ENCODE assay signal across 23 mouse cellular contexts in the genomic region with DNA sequence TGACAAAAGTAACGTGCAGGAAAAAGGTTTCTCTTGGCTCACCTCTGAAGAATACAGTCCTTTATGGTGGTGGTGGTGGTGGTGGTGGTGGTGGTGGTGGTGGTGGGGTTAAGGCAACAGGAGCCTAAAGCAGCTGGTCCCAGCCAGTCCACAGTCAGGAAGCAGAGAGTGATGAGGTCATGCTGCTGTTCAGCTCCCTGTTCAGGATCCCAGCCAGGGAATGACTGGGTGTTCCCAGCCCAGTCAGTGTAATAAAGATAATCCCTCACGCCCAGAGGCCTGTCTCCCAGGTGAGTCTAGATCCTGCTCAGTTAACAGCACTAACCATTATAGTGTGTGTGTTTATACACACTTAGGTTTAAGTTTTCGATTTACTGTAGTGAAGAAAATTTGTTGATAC. TPM values are rescaled to one million over a fixed set of nuclear protein-coding genes. Genes with fewer than 3 reads are reported as not detected.
DNase-seq lines count a peak whose midpoint lies in the region; ATAC-seq and TF ChIP-seq lines count a peak whose summit lies in the region.
"Had no signal": no experiment of that assay in that cellular context is flagged by ENCODE, and none has a peak within 500 bp of the region (broad histone marks: within the 10 kb centered on the region; RNA-seq: fewer than 3 reads in every experiment).

No protein-coding gene starts in this region.

- ATAC-seq in heart, postnatal 0 days (ENCODE audit: insufficient read depth, low read depth), result no peak
- no peak for ATAC-seq in lung, embryonic 16.5 days (ENCODE audit: low read depth)
- ATAC-seq: forebrain, postnatal 0 days; hindbrain, postnatal 0 days had no signal

- no peak for TF ChIP-seq POLR2A in lung, adult 2 months (IDR thresholded peaks at IDR 0.05; ENCODE audit: borderline replicate concordance, extremely low read depth, low read depth, low read length)
- TF ChIP-seq POLR2A in myocyte (IDR thresholded peaks at IDR 0.05; ENCODE audit: insufficient read length, low read depth), result no peak

- peak; percentile 23 for DNase-seq in adrenal gland, adult 2 months
- no peak for DNase-seq in adrenal gland, postnatal 14 days
- no peak for DNase-seq in heart, postnatal 0 days (ENCODE audit: low spot score)
- DNase-seq in heart, postnatal 36 days, result no peak
- no peak for DNase-seq in lung, adult 2 months
- no peak for DNase-seq in left cerebral cortex, adult 9 months (ENCODE audit: low spot score in 2 of 2)
- DNase-seq: cerebellum, adult 2 months; cerebellum, postnatal 36 days; forebrain, postnatal 0 days; kidney, adult 8-10 months; kidney, postnatal 4 days; midbrain, embryonic 14.5 days; right cerebral cortex, postnatal 14 days; spleen, adult 18-20 months; thymus, postnatal 36 days had no signal

- H3K9ac ChIP-seq in heart, postnatal 0 days (replicated peaks; ENCODE audit: low read depth, low read length), result no peak overlapping the region
- no peak overlapping the region for H3K9ac ChIP-seq in lung, embryonic 16.5 days (ENCODE audit: low read length)
- H3K9ac ChIP-seq: embryonic facial prominence, embryonic 15.5 days; forebrain, postnatal 0 days; limb, embryonic 12.5 days; liver, embryonic 15.5 days had no signal

- H3K27me3 ChIP-seq in heart, postnatal 0 days (ENCODE audit: control insufficient read depth, insufficient read depth, low read length), result no peaks in the 10 kb centered on the region
- no peaks in the 10 kb centered on the region for H3K27me3 ChIP-seq in lung, embryonic 16.5 days (ENCODE audit: control insufficient read depth, insufficient read depth, low read depth, low read length)
- no peaks in the 10 kb centered on the region for H3K27me3 ChIP-seq in myocyte (ENCODE audit: control insufficient read depth, insufficient read depth, insufficient read length)
- H3K27me3 ChIP-seq: embryonic facial prominence, embryonic 15.5 days; limb, embryonic 12.5 days; liver, embryonic 15.5 days had no signal

- TF ChIP-seq EP300 in heart, postnatal 0 days (IDR thresholded peaks at IDR 0.05; ENCODE audit: low read depth), result no peak

- H3K79me2 ChIP-seq in myocyte (ENCODE audit: control insufficient read depth, insufficient read depth), result peaks cover 77% of the 10 kb centered on the region

- no peak overlapping the region for H3K4me2 ChIP-seq in heart, postnatal 0 days (ENCODE audit: low read depth, low read length)
- H3K4me2 ChIP-seq in lung, embryonic 16.5 days (ENCODE audit: low read depth, low read length), result no peak overlapping the region
- no peak overlapping the region for H3K4me2 ChIP-seq in myocyte (ENCODE audit: low read depth)
- H3K4me2 ChIP-seq: embryonic facial prominence, embryonic 15.5 days; limb, embryonic 12.5 days; liver, embryonic 15.5 days had no signal

- H3K4me3 ChIP-seq in heart, postnatal 0 days (ENCODE audit: low read depth, low read length), result no peak overlapping the region
- H3K4me3 ChIP-seq in lung, embryonic 16.5 days (ENCODE audit: low read length), result no peak overlapping the region
- H3K4me3 ChIP-seq in lung, adult 2 months (replicated peaks; ENCODE audit: extremely low read depth, low read depth, low read length), result no peak overlapping the region
- H3K4me3 ChIP-seq in myocyte, result no peak overlapping the region
- H3K4me3 ChIP-seq: embryonic facial prominence, embryonic 15.5 days; hindbrain, embryonic 10.5 days; limb, embryonic 12.5 days; liver, embryonic 15.5 days had no signal

- peaks cover 37% of the 10 kb centered on the region for H3K4me1 ChIP-seq in heart, postnatal 0 days (ENCODE audit: control insufficient read depth, insufficient read depth)
- H3K4me1 ChIP-seq in lung, embryonic 16.5 days (replicated peaks; ENCODE audit: control insufficient read depth, insufficient read depth, low read length), result peaks cover 31% of the 10 kb centered on the region
- H3K4me1 ChIP-seq in lung, adult 2 months (ENCODE audit: control insufficient read depth, insufficient read depth, low read length), result peaks cover 43% of the 10 kb centered on the region

- no peak overlapping the region for H3ac ChIP-seq in myocyte (ENCODE audit: control insufficient read depth, insufficient read length)

- intact Hi-C loops in heart, postnatal 36 days (cut with DNase I), result no loop called here

- 67% methylated on average over 3 of the region's 3 CpGs for WGBS in heart, postnatal 0 days
- WGBS in lung, embryonic 16.5 days, result 76% methylated on average over 3 of the region's 3 CpGs
- WGBS in lung, adult 2 months, result 58% methylated on average over 3 of the region's 3 CpGs

- peaks cover 9% of the 10 kb centered on the region for H3K36me3 ChIP-seq in heart, postnatal 0 days (replicated peaks; ENCODE audit: control insufficient read depth, insufficient read depth, low read length)
- 0 out of 2 replicates have a peak, but pooled peaks cover 2% of the 10 kb centered on the region for H3K36me3 ChIP-seq in lung, embryonic 16.5 days (ENCODE audit: control insufficient read depth, insufficient read depth, low read length)
- no peaks in the 10 kb centered on the region for H3K36me3 ChIP-seq in myocyte (ENCODE audit: control insufficient read depth, insufficient read depth)
- H3K36me3 ChIP-seq: embryonic facial prominence, embryonic 15.5 days had no signal

- H3K27ac ChIP-seq in heart, postnatal 0 days (ENCODE audit: low read depth), result peak overlapping the region; percentile 66
- H3K27ac ChIP-seq in lung, embryonic 16.5 days (ENCODE audit: low read length), result peak overlapping the region; percentile 46; the same call in 1 of the 2 replicates
- H3K27ac ChIP-seq: embryonic facial prominence, embryonic 15.5 days; hindbrain, embryonic 10.5 days; hindbrain, postnatal 0 days; limb, embryonic 12.5 days; liver, embryonic 15.5 days had no signal

- no peak for TF ChIP-seq CTCF in heart, postnatal 0 days (IDR thresholded peaks at IDR 0.05; ENCODE audit: low read depth)
- no peak for TF ChIP-seq CTCF in lung, adult 2 months (IDR thresholded peaks at IDR 0.05; ENCODE audit: insufficient read depth, low read length)

- H3K9me3 ChIP-seq in heart, postnatal 0 days (replicated peaks; ENCODE audit: control insufficient read depth, low read length), result no peaks in the 10 kb centered on the region
- H3K9me3 ChIP-seq in lung, embryonic 16.5 days (ENCODE audit: control insufficient read depth, low read length), result no peaks in the 10 kb centered on the region
- H3K9me3 ChIP-seq: embryonic facial prominence, embryonic 15.5 days; G1E; hindbrain, embryonic 10.5 days; limb, embryonic 12.5 days; liver, embryonic 15.5 days had no signal

TF ChIP-seq in myocyte, 11 proteins besides CTCF, POLR2A, EP300 and RAD21:
- no peak for TF ChIP-seq TCF3 (IDR thresholded peaks at IDR 0.05; ENCODE audit: insufficient read length, low read depth)
- TF ChIP-seq MYOG (IDR thresholded peaks at IDR 0.05; ENCODE audit: control insufficient read depth in 1 of 3, insufficient read depth in 1 of 3, insufficient read length in 2 of 3, low read depth in 2 of 3), result peak in 1 of 3 experiments; percentile 46
- peak in 2 of 3 experiments; percentile 20 to 57 for TF ChIP-seq MYOD1 (IDR thresholded peaks at IDR 0.05; ENCODE audit: control insufficient read depth in 1 of 3, insufficient read length in 2 of 3, low read depth in 2 of 3)

RNA-seq across cellular contexts. Expression of gene Mapk14, which starts 10.6 kb away (rescaled TPM):
- total RNA-seq in adrenal gland, adult 2 months (2021), result 10 to 100 TPM; 74.4 to 85.2 TPM
- 52.9 and 65.3 TPM in 2 replicates for polyA plus RNA-seq in adrenal gland, adult 2 months (2012; rRNA removed)
- 69.1 and 76.3 TPM in 2 replicates for total RNA-seq in adrenal gland, postnatal 14 days (2021)
- 29.5 and 47.7 TPM in 2 replicates for total RNA-seq in heart, postnatal 0 days (2014; rRNA removed; ENCODE audit: low replicate concordance)
- 17.8 and 19.4 TPM in 2 replicates for polyA plus RNA-seq in heart, postnatal 0 days (2015; fragmentation: Nextera tagmentation; extraction: Ambion mirVana)
- total RNA-seq in heart, postnatal 36 days (2021), result 10 to 100 TPM; 49.6 to 54.5 TPM
- 46.1 and 49.8 TPM in 2 replicates for polyA plus RNA-seq in lung, embryonic 16.5 days (2015; fragmentation: Nextera tagmentation; extraction: Ambion mirVana)
- polyA plus RNA-seq in lung, adult 2 months (2012; rRNA removed), result 74.3 and 97.5 TPM in 2 replicates
- polyA plus RNA-seq in myocyte (2012; fragmentation: generic; extraction: Trizol), result 34.6 TPM

RNA-seq across cellular contexts. Expression of gene Slc26a8, which starts 11.7 kb away (rescaled TPM):
- total RNA-seq in adrenal gland, adult 2 months (2021), result 1 to 10 TPM; 1.2 to 1.3 TPM
- polyA plus RNA-seq in adrenal gland, adult 2 months (2012; rRNA removed), result 1.1 TPM in 2 replicates
- total RNA-seq in adrenal gland, postnatal 14 days (2021), result 1.3 and 2.9 TPM in 2 replicates
- total RNA-seq in heart, postnatal 0 days (2014; rRNA removed; ENCODE audit: low replicate concordance), result not detected in 2 replicates
- polyA plus RNA-seq in heart, postnatal 0 days (2015; fragmentation: Nextera tagmentation; extraction: Ambion mirVana), result 0.29 and 0.36 TPM in 2 replicates
- under 1 TPM; 0.33 to 0.57 TPM for total RNA-seq in heart, postnatal 36 days (2021)
- polyA plus RNA-seq in lung, embryonic 16.5 days (2015; fragmentation: Nextera tagmentation; extraction: Ambion mirVana), result 0.43 and 0.74 TPM in 2 replicates
- 0.40 and 1.2 TPM in 2 replicates for polyA plus RNA-seq in lung, adult 2 months (2012; rRNA removed)
- not detected for polyA plus RNA-seq in myocyte (2012; fragmentation: generic; extraction: Trizol)

RNA-seq across cellular contexts. Expression of gene AC170998.1, which starts 24.1 kb away (rescaled TPM):
- total RNA-seq in adrenal gland, adult 2 months (2021), result 1 to 10 TPM in 1 of 2 experiments, not detected in 1; 1.7 TPM
- 0.31 and 0.40 TPM in 2 replicates for polyA plus RNA-seq in adrenal gland, adult 2 months (2012; rRNA removed)
- 1.2 and 2.0 TPM in 2 replicates for total RNA-seq in adrenal gland, postnatal 14 days (2021)
- total RNA-seq in heart, postnatal 0 days (2014; rRNA removed; ENCODE audit: low replicate concordance), result not detected in 2 replicates
- polyA plus RNA-seq in heart, postnatal 0 days (2015; fragmentation: Nextera tagmentation; extraction: Ambion mirVana), result 1.00 and 1.2 TPM in 2 replicates
- under 1 TPM in 1 of 2 experiments, not detected in 1; 0.62 TPM for total RNA-seq in heart, postnatal 36 days (2021)
- 2.7 and 3.2 TPM in 2 replicates for polyA plus RNA-seq in lung, embryonic 16.5 days (2015; fragmentation: Nextera tagmentation; extraction: Ambion mirVana)
- 0.77 and 1.5 TPM in 2 replicates for polyA plus RNA-seq in lung, adult 2 months (2012; rRNA removed)
- polyA plus RNA-seq in myocyte (2012; fragmentation: generic; extraction: Trizol), result not detected
- polyA plus RNA-seq: G1E had no signal
